Mouse (Mus musculus): Measurements from ENCODE around the gene Fhod1. TPM values are rescaled to one million over a fixed set of nuclear protein-coding genes. Genes with fewer than 3 reads are reported as not detected.

The Fhod1 gene
- polyA plus RNA-seq, 1 experiment from 2014 or later: 0.63 TPM

DNA sequence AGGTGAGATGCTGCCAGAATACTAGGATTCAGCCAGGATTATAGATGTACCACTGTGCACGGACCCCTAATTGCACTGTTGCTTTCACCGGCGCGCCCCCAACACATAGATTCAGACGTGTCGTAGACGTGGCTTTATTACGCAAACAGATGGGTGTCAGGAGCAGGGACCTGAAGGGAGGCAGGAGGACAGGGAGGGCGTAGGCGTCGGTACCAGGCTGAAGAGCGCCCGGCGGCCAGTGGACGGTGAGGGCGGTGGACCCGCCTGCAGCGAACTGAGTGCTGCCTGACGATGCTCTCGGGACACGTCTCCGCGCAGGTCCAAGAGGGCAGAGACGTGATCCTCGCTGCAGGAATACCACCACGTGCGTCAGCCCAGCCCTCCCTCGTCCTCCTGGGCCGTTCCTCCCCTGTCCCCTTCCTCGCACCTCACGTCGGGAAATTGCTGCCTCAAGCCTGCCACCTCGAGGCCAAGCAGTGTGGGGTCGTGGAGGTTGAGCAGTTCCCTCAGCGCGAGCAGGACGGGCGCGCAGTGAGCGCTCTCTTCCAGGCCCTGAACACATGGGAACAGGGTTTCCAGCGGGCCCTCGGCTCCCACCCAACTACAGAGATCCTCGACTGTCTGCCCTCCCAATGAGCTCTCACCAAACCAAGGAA lies 57.8 kb downstream of the Fhod1 start, which contains the start of gene 4931428F04Rik:
TSS of gene 4931428F04Rik (minus strand) at position 60 of the 656 bp plus-strand sequence.
- peaks cover 58% of the 10 kb centered on the region for H3K4me1 ChIP-seq (replicated peaks)

DNA sequence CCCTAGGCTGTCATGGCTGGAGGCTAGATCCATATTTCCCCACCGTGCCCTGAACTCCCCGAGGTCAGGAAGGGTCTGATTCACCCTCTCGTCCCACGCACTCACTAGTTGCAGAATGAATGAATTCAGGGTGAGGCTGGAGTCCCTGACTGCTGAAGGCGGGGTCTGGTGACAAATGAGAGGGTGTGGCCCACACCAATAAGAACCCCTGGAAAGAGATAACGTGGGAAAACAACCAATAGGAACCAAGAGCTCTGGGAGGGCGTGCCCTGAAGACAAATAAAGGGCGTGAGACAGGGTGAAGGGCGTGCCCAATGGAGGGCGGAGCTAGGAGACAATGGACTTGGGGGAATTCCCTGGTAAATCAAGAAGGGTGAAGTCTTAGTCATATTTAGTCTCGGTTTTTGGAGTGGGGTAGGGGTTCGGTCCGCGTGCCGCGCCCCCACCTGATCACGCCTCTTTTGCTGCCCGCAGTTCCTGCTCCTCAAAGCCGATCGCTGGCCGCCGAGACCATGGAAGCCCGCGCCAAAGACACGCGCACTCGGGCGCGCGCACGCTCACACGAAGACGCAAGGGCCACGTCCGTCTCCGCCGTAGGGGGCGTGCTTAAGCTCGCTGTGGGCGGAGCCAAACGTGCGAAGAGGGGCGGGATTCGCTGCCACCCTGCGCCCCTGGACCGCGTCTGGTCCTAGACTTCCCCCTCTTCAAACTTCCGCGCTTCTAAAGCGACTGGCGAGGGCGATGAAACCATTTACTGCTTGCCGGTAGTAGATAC lies 58.6 kb downstream of the Fhod1 start:
- H3K9me3 ChIP-seq: no peaks in the 10 kb centered on the region
- under 1% methylated on average over 53 of the region's 53 CpGs for WGBS
- H3K4me3 ChIP-seq: peak overlapping the region; percentile 51
- peak overlapping the region; percentile 76 for H3K4me2 ChIP-seq
- peaks cover 3% of the 10 kb centered on the region; the same call in 1 of the 2 replicates for H3K27me3 ChIP-seq
- ATAC-seq (ENCODE audit: low read depth): peak; percentile 94
- H3K9ac ChIP-seq: peak overlapping the region; percentile 75
- H3K27ac ChIP-seq (replicated peaks): peak overlapping the region; percentile 91
- peaks cover 14% of the 10 kb centered on the region for H3K36me3 ChIP-seq
- peaks cover 58% of the 10 kb centered on the region for H3K4me1 ChIP-seq (replicated peaks)

More for the DNA sequence above, 57.8 kb downstream of the Fhod1 start, which contains the start of gene 4931428F04Rik:
- ATAC-seq (ENCODE audit: low read depth): peak; percentile 11
- H3K4me3 ChIP-seq: peak within 1 kb of the TSS; percentile 51
- peak within 1 kb of the TSS; percentile 75 for H3K9ac ChIP-seq
- H3K27ac ChIP-seq (replicated peaks): peak within 1 kb of the TSS; percentile 91
- WGBS: 1% methylated on average over 43 of the region's 43 CpGs
- peak within 1 kb of the TSS; percentile 76 for H3K4me2 ChIP-seq
- H3K36me3 ChIP-seq: peaks cover 8% of the 10 kb centered on the region
- peaks cover 7% of the 10 kb centered on the region; the same call in 1 of the 2 replicates for H3K27me3 ChIP-seq
- H3K9me3 ChIP-seq: no peaks in the 10 kb centered on the region

DNA sequence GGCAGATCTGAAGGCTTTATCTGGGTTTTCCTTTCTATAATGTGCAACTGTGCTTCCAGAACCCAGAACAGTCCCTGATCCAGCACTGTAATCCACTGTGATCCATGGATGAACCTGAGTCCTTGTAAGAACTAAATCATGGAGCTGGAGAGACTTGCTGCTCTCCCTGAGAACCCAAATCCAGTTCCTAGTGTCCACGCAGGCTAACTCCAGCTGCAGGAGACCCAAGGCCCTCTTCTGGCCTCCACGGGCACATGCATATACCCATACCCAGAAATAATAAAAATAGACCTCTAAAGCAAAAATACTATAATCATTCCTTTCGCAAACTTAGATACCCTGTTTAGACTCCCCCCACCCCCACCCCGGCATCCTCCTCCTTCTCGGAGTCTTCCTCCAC lies 59.5 kb downstream of the Fhod1 start:
- Histone ChIP-seq H3K4me1 (replicated peaks) (peaks cover 58% of the 10 kb centered on the region), H3K9me3 (no peaks in the 10 kb centered on the region), H3K27me3 (peaks cover 2% of the 10 kb centered on the region; the same call in 1 of the 2 replicates), H3K4me2 (peak overlapping the region; percentile 76), H3K9ac (peak overlapping the region; percentile 75), H3K27ac (replicated peaks) (peak overlapping the region; percentile 91; the same call in 1 of the 2 replicates), H3K4me3 (peak overlapping the region; percentile 51), H3K36me3 (peaks cover 21% of the 10 kb centered on the region)
- ATAC-seq (ENCODE audit: low read depth): no peak
- 84% methylated on average over 5 of the region's 5 CpGs for whole genome bisulfite sequencing

DNA sequence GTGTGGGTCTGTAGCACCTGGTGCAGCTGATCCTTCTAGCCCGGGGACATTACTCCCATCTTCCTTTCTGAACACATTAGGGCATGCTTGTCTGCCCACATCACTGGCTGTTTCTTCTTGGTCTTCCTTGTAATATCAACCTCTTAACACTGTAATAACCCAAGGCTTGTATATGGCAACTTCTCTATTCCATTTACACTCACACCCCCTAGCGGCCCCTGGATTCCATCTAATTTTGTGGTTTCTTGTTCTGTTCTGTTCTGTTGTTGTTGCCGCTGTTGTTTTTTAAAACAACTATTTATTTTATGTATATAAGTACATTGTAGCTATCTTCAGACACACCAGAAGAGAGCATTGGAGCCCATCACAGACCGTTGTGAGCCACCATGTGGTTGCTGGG lies 60.8 kb downstream of the Fhod1 start:
- H3K27ac ChIP-seq (replicated peaks): no peak overlapping the region
- 84% methylated on average over 4 of the region's 4 CpGs for WGBS
- peaks cover 34% of the 10 kb centered on the region for H3K36me3 ChIP-seq
- H3K4me3 ChIP-seq: peak overlapping the region; percentile 51
- no peak for ATAC-seq (ENCODE audit: low read depth)
- H3K9me3 ChIP-seq: no peaks in the 10 kb centered on the region
- peak overlapping the region; percentile 50; the same call in 1 of the 2 replicates for H3K9ac ChIP-seq
- peaks cover 58% of the 10 kb centered on the region for H3K4me1 ChIP-seq (replicated peaks)
- peaks cover 2% of the 10 kb centered on the region for H3K27me3 ChIP-seq
- peak overlapping the region; percentile 76 for H3K4me2 ChIP-seq

DNA sequence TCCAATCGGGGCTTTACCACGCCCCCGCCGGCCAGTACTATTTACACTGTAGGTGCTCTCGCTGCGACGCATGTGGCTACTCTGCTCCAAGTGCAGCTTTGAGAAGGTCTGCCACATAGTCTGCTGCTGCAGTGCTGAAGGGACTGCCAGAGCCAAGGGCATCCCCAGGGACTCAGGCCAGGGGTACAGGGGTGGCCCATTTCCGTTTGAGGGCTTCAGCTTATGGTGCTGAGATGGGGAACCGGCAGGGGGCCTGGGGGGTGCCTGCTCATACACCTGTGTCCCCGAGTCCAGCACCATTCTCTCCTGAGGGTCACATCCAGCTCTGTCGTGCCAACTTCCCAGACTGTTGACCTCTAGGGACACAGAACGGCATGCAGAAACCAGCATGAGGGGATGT lies 62.2 kb downstream of the Fhod1 start:
- Histone ChIP-seq H3K27ac (replicated peaks) (no peak overlapping the region), H3K4me1 (replicated peaks) (peaks cover 49% of the 10 kb centered on the region), H3K4me2 (peak overlapping the region; percentile 76; the same call in 1 of the 2 replicates), H3K36me3 (peaks cover 44% of the 10 kb centered on the region), H3K9ac (0 out of 2 replicates have a peak overlapping the region, but pooled peaks have one; percentile 45), H3K9me3 (no peaks in the 10 kb centered on the region), H3K4me3 (no peak overlapping the region), H3K27me3 (peaks cover 7% of the 10 kb centered on the region)
- no peak for ATAC-seq (ENCODE audit: low read depth)
- 47% methylated on average over 12 of the region's 12 CpGs for WGBS

DNA sequence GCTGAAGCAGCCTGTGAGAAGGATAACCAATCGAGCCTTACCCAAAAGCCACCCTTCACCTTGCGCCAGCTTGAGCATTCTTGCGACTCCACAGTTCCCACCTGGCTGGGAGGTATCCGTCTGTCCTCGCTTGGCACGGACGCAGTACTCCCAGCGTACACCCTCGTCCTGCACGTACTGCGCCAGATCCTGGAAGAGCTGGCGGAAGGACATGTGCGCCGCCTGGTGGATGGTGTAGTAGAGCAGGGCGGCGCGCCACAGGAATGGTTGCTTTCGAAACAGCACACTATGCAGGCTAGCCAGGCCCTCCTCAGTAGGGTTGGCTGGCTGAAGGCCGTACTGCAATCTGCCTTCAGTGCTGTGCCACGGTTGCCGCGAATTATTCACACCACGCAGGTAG lies 64.7 kb downstream of the Fhod1 start:
- no peaks in the 10 kb centered on the region for H3K9me3 ChIP-seq
- no peak overlapping the region for H3K4me2 ChIP-seq
- peaks cover 54% of the 10 kb centered on the region for H3K36me3 ChIP-seq
- no peak overlapping the region for H3K4me3 ChIP-seq
- peaks cover 31% of the 10 kb centered on the region for H3K27me3 ChIP-seq
- 23% methylated on average over 23 of the region's 23 CpGs for WGBS
- H3K9ac ChIP-seq: no peak overlapping the region
- peaks cover 42% of the 10 kb centered on the region for H3K4me1 ChIP-seq (replicated peaks)
- 0 out of 2 replicates have a peak, but pooled peaks have one; percentile 5 for ATAC-seq (ENCODE audit: low read depth)
- no peak overlapping the region for H3K27ac ChIP-seq (replicated peaks)

DNA sequence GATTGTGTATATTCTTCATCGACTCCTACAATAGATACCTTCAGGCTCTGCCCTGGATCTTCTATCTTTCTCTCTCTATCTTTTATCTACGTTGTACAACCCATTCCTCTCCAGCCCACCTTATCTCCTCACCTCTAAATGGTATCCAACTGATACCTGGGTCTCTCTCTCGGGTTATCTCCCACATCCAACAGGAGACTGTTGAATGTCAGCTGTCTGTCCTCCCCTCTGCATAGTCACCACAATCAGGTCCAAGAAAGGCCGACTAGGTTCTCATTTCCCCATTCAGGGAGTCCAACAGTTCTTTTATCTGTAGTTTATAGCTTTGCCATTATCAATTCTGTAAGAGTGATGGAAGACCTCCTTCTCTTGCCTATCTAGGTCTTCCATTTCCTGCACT lies 65.5 kb downstream of the Fhod1 start:
- no peak for ATAC-seq (ENCODE audit: low read depth)
- H3K4me1 ChIP-seq (replicated peaks): peaks cover 37% of the 10 kb centered on the region
- H3K4me2 ChIP-seq: no peak overlapping the region
- H3K36me3 ChIP-seq: peaks cover 54% of the 10 kb centered on the region
- H3K9ac ChIP-seq: no peak overlapping the region
- H3K27me3 ChIP-seq: peaks cover 39% of the 10 kb centered on the region
- no peak overlapping the region for H3K27ac ChIP-seq (replicated peaks)
- H3K9me3 ChIP-seq: no peaks in the 10 kb centered on the region
- H3K4me3 ChIP-seq: no peak overlapping the region
- WGBS: 89% methylated on average over 4 of the region's 4 CpGs

DNA sequence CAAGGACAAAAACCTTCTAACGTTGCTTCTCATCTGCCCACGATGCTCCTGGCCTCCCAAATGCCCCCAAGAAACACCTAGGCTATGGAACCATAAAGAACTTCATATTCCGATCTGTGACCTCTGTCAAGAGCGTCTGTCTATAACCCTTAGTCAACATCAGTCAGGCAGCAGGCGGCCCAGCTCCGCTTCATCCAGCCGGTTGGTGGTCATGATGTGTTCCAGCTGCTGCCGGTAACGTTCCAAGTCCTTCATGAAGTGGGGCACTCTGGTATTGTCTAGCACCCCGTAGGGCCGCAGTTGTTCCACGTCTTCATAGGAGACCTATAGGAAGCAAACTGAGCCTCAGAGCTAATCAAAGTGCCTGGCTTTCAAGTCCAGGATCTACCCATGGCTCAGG lies 65.9 kb downstream of the Fhod1 start:
- Histone ChIP-seq H3K4me2 (no peak overlapping the region), H3K9ac (no peak overlapping the region), H3K27ac (replicated peaks) (no peak overlapping the region), H3K27me3 (peaks cover 43% of the 10 kb centered on the region), H3K36me3 (peaks cover 54% of the 10 kb centered on the region), H3K4me1 (replicated peaks) (peaks cover 37% of the 10 kb centered on the region), H3K9me3 (no peaks in the 10 kb centered on the region), H3K4me3 (no peak overlapping the region)
- no peak for ATAC-seq (ENCODE audit: low read depth)
- 86% methylated on average over 12 of the region's 12 CpGs for WGBS

DNA sequence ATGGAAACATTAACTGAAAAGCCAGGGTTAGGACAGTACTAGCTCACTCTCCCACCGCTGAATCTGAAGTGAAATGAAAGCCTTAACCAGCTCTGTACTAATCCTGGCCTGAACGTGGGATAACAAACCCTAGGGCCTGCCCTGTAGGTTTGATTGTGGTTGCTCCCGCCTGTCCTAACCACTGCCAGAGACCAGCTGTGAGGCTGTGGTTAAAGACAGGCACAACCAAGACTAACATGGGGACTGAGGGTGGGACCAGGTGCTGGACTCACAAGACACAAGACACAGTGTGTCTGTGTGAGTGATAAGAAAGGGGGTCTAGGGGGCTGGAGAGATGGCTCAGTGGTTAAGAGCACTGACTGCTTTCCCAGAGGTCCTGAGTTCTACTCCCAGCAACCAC lies 67.2 kb downstream of the Fhod1 start:
- Histone ChIP-seq H3K27ac (replicated peaks) (no peak overlapping the region), H3K4me3 (no peak overlapping the region), H3K4me1 (replicated peaks) (peaks cover 37% of the 10 kb centered on the region), H3K9ac (no peak overlapping the region), H3K9me3 (no peaks in the 10 kb centered on the region), H3K36me3 (peaks cover 51% of the 10 kb centered on the region), H3K27me3 (peaks cover 56% of the 10 kb centered on the region), H3K4me2 (no peak overlapping the region)
- no peak for ATAC-seq (ENCODE audit: low read depth)
- 70% methylated on average over 3 of the region's 3 CpGs for WGBS

MicroRNAs within 50 kb of the gene (microRNA counts, 519-probe panel; counts per million panel counts)
- microRNA mmu-miR-328: 3,364 counts per million, percentile 45 among the panel's probes with 10 or more counts

Small RNAs within 50 kb of the gene (microRNA-seq; reads per million reads assigned to microRNA genes)
- not detected for gene Gm27320
- 230 reads per million, percentile 65 among the genes with 10 or more reads in this experiment for gene Mir328

Other genes with a start within 250 kb of the Fhod1 start
- not detected in 2 replicates for gene Ces4a, start 216.2 kb downstream of the Fhod1 start, polyA plus RNA-seq (2015; fragmentation: Nextera tagmentation; extraction: Ambion mirVana)
- 59.1 and 66.6 TPM in 2 replicates for gene Cbfb, start 177.3 kb downstream of the Fhod1 start, polyA plus RNA-seq (2015; fragmentation: Nextera tagmentation; extraction: Ambion mirVana)
- 27.3 and 27.5 TPM in 2 replicates for gene D230025D16Rik, start 122.8 kb downstream of the Fhod1 start, polyA plus RNA-seq (2015; fragmentation: Nextera tagmentation; extraction: Ambion mirVana)
- 7.4 and 8.8 TPM in 2 replicates for gene B3gnt9, start 92.8 kb downstream of the Fhod1 start, polyA plus RNA-seq (2015; fragmentation: Nextera tagmentation; extraction: Ambion mirVana)
- gene Tradd, start 83.3 kb downstream of the Fhod1 start, polyA plus RNA-seq (2015; fragmentation: Nextera tagmentation; extraction: Ambion mirVana): 21.4 and 25.0 TPM in 2 replicates
- 1.8 and 2.0 TPM in 2 replicates for gene Fbxl8, start 83.3 kb downstream of the Fhod1 start, polyA plus RNA-seq (2015; fragmentation: Nextera tagmentation; extraction: Ambion mirVana)
- gene Hsf4, start 78.2 kb downstream of the Fhod1 start, polyA plus RNA-seq (2015; fragmentation: Nextera tagmentation; extraction: Ambion mirVana): 0.32 and 0.44 TPM in 2 replicates
- 5.3 and 6.9 TPM in 2 replicates for gene Nol3, start 71.8 kb downstream of the Fhod1 start, polyA plus RNA-seq (2015; fragmentation: Nextera tagmentation; extraction: Ambion mirVana)
- 120 and 124 TPM in 2 replicates for gene 4931428F04Rik, start 58.1 kb downstream of the Fhod1 start, polyA plus RNA-seq (2015; fragmentation: Nextera tagmentation; extraction: Ambion mirVana)
- 12.8 and 14.3 TPM in 2 replicates for gene Exoc3l, start 51.9 kb downstream of the Fhod1 start, polyA plus RNA-seq (2015; fragmentation: Nextera tagmentation; extraction: Ambion mirVana)
- gene E2f4, start 50.3 kb downstream of the Fhod1 start, polyA plus RNA-seq (2015; fragmentation: Nextera tagmentation; extraction: Ambion mirVana): 49.3 and 51.8 TPM in 2 replicates
- gene Elmo3, start 42.4 kb downstream of the Fhod1 start, polyA plus RNA-seq (2015; fragmentation: Nextera tagmentation; extraction: Ambion mirVana): 0.92 and 1.4 TPM in 2 replicates
- 1.2 and 1.3 TPM in 2 replicates for gene Lrrc29, start 21.7 kb downstream of the Fhod1 start, polyA plus RNA-seq (2015; fragmentation: Nextera tagmentation; extraction: Ambion mirVana)
- gene Tmem208, start 21.6 kb downstream of the Fhod1 start, polyA plus RNA-seq (2015; fragmentation: Nextera tagmentation; extraction: Ambion mirVana): 148 and 151 TPM in 2 replicates
- 5.4 and 7.1 TPM in 2 replicates for gene Slc9a5, start 890 bp upstream of the Fhod1 start, polyA plus RNA-seq (2015; fragmentation: Nextera tagmentation; extraction: Ambion mirVana)
- gene Plekhg4, start 25.3 kb upstream of the Fhod1 start, polyA plus RNA-seq (2015; fragmentation: Nextera tagmentation; extraction: Ambion mirVana): 0.60 and 0.62 TPM in 2 replicates
- gene Kctd19, start 65.5 kb upstream of the Fhod1 start, polyA plus RNA-seq (2015; fragmentation: Nextera tagmentation; extraction: Ambion mirVana): not detected in 2 replicates
- gene Lrrc36, start 65.6 kb upstream of the Fhod1 start, polyA plus RNA-seq (2015; fragmentation: Nextera tagmentation; extraction: Ambion mirVana): 0.65 and 0.92 TPM in 2 replicates
- 239 and 296 TPM in 2 replicates for gene Tppp3, start 123.6 kb upstream of the Fhod1 start, polyA plus RNA-seq (2015; fragmentation: Nextera tagmentation; extraction: Ambion mirVana)
- gene Zdhhc1, start 148.9 kb upstream of the Fhod1 start, polyA plus RNA-seq (2015; fragmentation: Nextera tagmentation; extraction: Ambion mirVana): 27.8 and 31.9 TPM in 2 replicates
- gene Hsd11b2, start 170.8 kb upstream of the Fhod1 start, polyA plus RNA-seq (2015; fragmentation: Nextera tagmentation; extraction: Ambion mirVana): 5.4 and 5.5 TPM in 2 replicates
- gene Atp6v0d1, start 218.1 kb upstream of the Fhod1 start, polyA plus RNA-seq (2015; fragmentation: Nextera tagmentation; extraction: Ambion mirVana): 195 and 211 TPM in 2 replicates